Mouse (Mus musculus): ENCODE measurements around the gene Pxylp1. TPM values are rescaled to one million over a fixed set of nuclear protein-coding genes. Genes with fewer than 3 reads are reported as not detected.

Gene Pxylp1
- polyA plus RNA-seq, 1 experiment from 2014 or later = 33.5 TPM

- no peak overlapping the region for H3K4me2 ChIP-seq (ENCODE audit: low read depth)
- H3K4me1 ChIP-seq (ENCODE audit: control insufficient read depth, insufficient read depth, low read length) = no peaks in the 10 kb centered on the region
- H3K9me3 ChIP-seq (ENCODE audit: control insufficient read depth, low read length) = no peaks in the 10 kb centered on the region
- no peaks in the 10 kb centered on the region for H3K27me3 ChIP-seq (ENCODE audit: control insufficient read depth, insufficient read depth, low read length)
- 56% methylated on average over 2 of the region's 2 CpGs for WGBS
- ATAC-seq (ENCODE audit: insufficient read depth, low FRiP score, low TSS enrichment) = no peak
- DNase-seq (ENCODE audit: low spot score) = no peak
- no peak overlapping the region for H3K27ac ChIP-seq (ENCODE audit: low read depth, low read length)
- no peak overlapping the region for H3K9ac ChIP-seq (ENCODE audit: low read length)
- H3K36me3 ChIP-seq (ENCODE audit: control insufficient read depth, insufficient read depth, low read length) = no peaks in the 10 kb centered on the region; the same call in 1 of the 2 replicates
- H3K4me3 ChIP-seq (ENCODE audit: low read depth, low read length) = no peak overlapping the region
Observed at GRCm38 (mm10) chr9:96828071-96828470, 64.4 kb downstream of the Pxylp1 start.

- WGBS = 76% methylated on average over 12 of the region's 12 CpGs
- Histone ChIP-seq H3K36me3 (ENCODE audit: control insufficient read depth, insufficient read depth, low read length) (no peaks in the 10 kb centered on the region; the same call in 1 of the 2 replicates), H3K27me3 (ENCODE audit: control insufficient read depth, insufficient read depth, low read length) (no peaks in the 10 kb centered on the region), H3K4me2 (ENCODE audit: low read depth) (no peak overlapping the region), H3K9me3 (ENCODE audit: control insufficient read depth, low read length) (no peaks in the 10 kb centered on the region), H3K9ac (ENCODE audit: low read length) (no peak overlapping the region), H3K4me3 (ENCODE audit: low read depth, low read length) (no peak overlapping the region), H3K27ac (ENCODE audit: low read depth, low read length) (no peak overlapping the region), H3K4me1 (ENCODE audit: control insufficient read depth, insufficient read depth, low read length) (no peaks in the 10 kb centered on the region)
- no peak for ATAC-seq (ENCODE audit: insufficient read depth, low FRiP score, low TSS enrichment)
- DNase-seq (ENCODE audit: low spot score) = no peak
Observed at GRCm38 (mm10) chr9:96827002-96827785, 65.3 kb downstream of the Pxylp1 start.

- Histone ChIP-seq H3K4me3 (ENCODE audit: low read depth, low read length) (no peak overlapping the region), H3K9me3 (ENCODE audit: control insufficient read depth, low read length) (no peaks in the 10 kb centered on the region), H3K9ac (ENCODE audit: low read length) (no peak overlapping the region), H3K36me3 (ENCODE audit: control insufficient read depth, insufficient read depth, low read length) (no peaks in the 10 kb centered on the region; the same call in 1 of the 2 replicates), H3K27me3 (ENCODE audit: control insufficient read depth, insufficient read depth, low read length) (no peaks in the 10 kb centered on the region), H3K4me2 (ENCODE audit: low read depth) (no peak overlapping the region), H3K27ac (ENCODE audit: low read depth, low read length) (no peak overlapping the region), H3K4me1 (ENCODE audit: control insufficient read depth, insufficient read depth, low read length) (no peaks in the 10 kb centered on the region)
- WGBS = 95% methylated on average over 18 of the region's 18 CpGs
- ATAC-seq (ENCODE audit: insufficient read depth, low FRiP score, low TSS enrichment) (no peak), DNase-seq (ENCODE audit: low spot score) (no peak)
Observed at GRCm38 (mm10) chr9:96824857-96825256, 67.6 kb downstream of the Pxylp1 start.

- Histone ChIP-seq H3K4me3 (ENCODE audit: low read depth, low read length) (no peak overlapping the region), H3K9ac (ENCODE audit: low read length) (no peak overlapping the region), H3K27me3 (ENCODE audit: control insufficient read depth, insufficient read depth, low read length) (no peaks in the 10 kb centered on the region), H3K27ac (ENCODE audit: low read depth, low read length) (no peak overlapping the region), H3K4me1 (ENCODE audit: control insufficient read depth, insufficient read depth, low read length) (no peaks in the 10 kb centered on the region), H3K9me3 (ENCODE audit: control insufficient read depth, low read length) (no peaks in the 10 kb centered on the region), H3K4me2 (ENCODE audit: low read depth) (no peak overlapping the region), H3K36me3 (ENCODE audit: control insufficient read depth, insufficient read depth, low read length) (no peaks in the 10 kb centered on the region; the same call in 1 of the 2 replicates)
- DNase-seq (ENCODE audit: low spot score) (no peak), ATAC-seq (ENCODE audit: insufficient read depth, low FRiP score, low TSS enrichment) (no peak)
- 81% methylated on average over 12 of the region's 12 CpGs for WGBS
Observed at GRCm38 (mm10) chr9:96824026-96824425, 68.4 kb downstream of the Pxylp1 start.

- Histone ChIP-seq H3K4me2 (ENCODE audit: low read depth) (no peak overlapping the region), H3K27me3 (ENCODE audit: control insufficient read depth, insufficient read depth, low read length) (no peaks in the 10 kb centered on the region), H3K9me3 (ENCODE audit: control insufficient read depth, low read length) (no peaks in the 10 kb centered on the region), H3K4me1 (ENCODE audit: control insufficient read depth, insufficient read depth, low read length) (no peaks in the 10 kb centered on the region), H3K4me3 (ENCODE audit: low read depth, low read length) (no peak overlapping the region), H3K36me3 (ENCODE audit: control insufficient read depth, insufficient read depth, low read length) (no peaks in the 10 kb centered on the region; the same call in 1 of the 2 replicates), H3K9ac (ENCODE audit: low read length) (no peak overlapping the region), H3K27ac (ENCODE audit: low read depth, low read length) (no peak overlapping the region)
- no peak for ATAC-seq (ENCODE audit: insufficient read depth, low FRiP score, low TSS enrichment)
- WGBS = 92% methylated on average over 5 of the region's 5 CpGs
- no peak for DNase-seq (ENCODE audit: low spot score)
Observed at GRCm38 (mm10) chr9:96823541-96823940, 68.9 kb downstream of the Pxylp1 start.

- Histone ChIP-seq H3K9me3 (ENCODE audit: control insufficient read depth, low read length) (no peaks in the 10 kb centered on the region), H3K4me1 (ENCODE audit: control insufficient read depth, insufficient read depth, low read length) (no peaks in the 10 kb centered on the region), H3K27ac (ENCODE audit: low read depth, low read length) (no peak overlapping the region), H3K27me3 (ENCODE audit: control insufficient read depth, insufficient read depth, low read length) (no peaks in the 10 kb centered on the region), H3K4me2 (ENCODE audit: low read depth) (no peak overlapping the region), H3K36me3 (ENCODE audit: control insufficient read depth, insufficient read depth, low read length) (no peaks in the 10 kb centered on the region; the same call in 1 of the 2 replicates), H3K4me3 (ENCODE audit: low read depth, low read length) (no peak overlapping the region), H3K9ac (ENCODE audit: low read length) (no peak overlapping the region)
- WGBS = 94% methylated on average over 9 of the region's 9 CpGs
- DNase-seq (ENCODE audit: low spot score) (no peak), ATAC-seq (ENCODE audit: insufficient read depth, low FRiP score, low TSS enrichment) (no peak)
Observed at GRCm38 (mm10) chr9:96823005-96823404, 69.5 kb downstream of the Pxylp1 start.

- DNase-seq (ENCODE audit: low spot score) = no peak
- H3K4me1 ChIP-seq (ENCODE audit: control insufficient read depth, insufficient read depth, low read length) = no peaks in the 10 kb centered on the region
- H3K27me3 ChIP-seq (ENCODE audit: control insufficient read depth, insufficient read depth, low read length) = no peaks in the 10 kb centered on the region
- WGBS = 67% methylated on average over 11 of the region's 11 CpGs
- no peaks in the 10 kb centered on the region for H3K9me3 ChIP-seq (ENCODE audit: control insufficient read depth, low read length)
- H3K36me3 ChIP-seq (ENCODE audit: control insufficient read depth, insufficient read depth, low read length) = no peaks in the 10 kb centered on the region
- no peak overlapping the region for H3K4me3 ChIP-seq (ENCODE audit: low read depth, low read length)
- no peak overlapping the region for H3K27ac ChIP-seq (ENCODE audit: low read depth, low read length)
- ATAC-seq (ENCODE audit: insufficient read depth, low FRiP score, low TSS enrichment) = no peak
- peak overlapping the region; percentile 26; the same call in 1 of the 2 replicates for H3K9ac ChIP-seq (ENCODE audit: low read length)
- H3K4me2 ChIP-seq (ENCODE audit: low read depth) = no peak overlapping the region
Observed at GRCm38 (mm10) chr9:96818822-96819481, 73.5 kb downstream of the Pxylp1 start.

- no peak for ATAC-seq (ENCODE audit: insufficient read depth, low FRiP score, low TSS enrichment)
Observed at GRCm38 (mm10) chr9:96818128-96818821, 74.2 kb downstream of the Pxylp1 start.

More at GRCm38 (mm10) chr9:96818128-96818821, 74.2 kb downstream of the Pxylp1 start:
- no peaks in the 10 kb centered on the region for H3K36me3 ChIP-seq (ENCODE audit: control insufficient read depth, insufficient read depth, low read length)
- no peaks in the 10 kb centered on the region for H3K27me3 ChIP-seq (ENCODE audit: control insufficient read depth, insufficient read depth, low read length)
- 36% methylated on average over 7 of the region's 7 CpGs for WGBS
- H3K4me1 ChIP-seq (ENCODE audit: control insufficient read depth, insufficient read depth, low read length) = no peaks in the 10 kb centered on the region
- H3K4me3 ChIP-seq (ENCODE audit: low read depth, low read length) = no peak overlapping the region
- H3K4me2 ChIP-seq (ENCODE audit: low read depth) = no peak overlapping the region
- DNase-seq (ENCODE audit: low spot score) = peak; percentile 66
- H3K27ac ChIP-seq (ENCODE audit: low read depth, low read length) = no peak overlapping the region
- no peak overlapping the region for H3K9ac ChIP-seq (ENCODE audit: low read length)
- H3K9me3 ChIP-seq (ENCODE audit: control insufficient read depth, low read length) = no peaks in the 10 kb centered on the region
